Mouse (Mus musculus) cerebellum, adult 9-11 months (tissue): ENCODE data around the gene Chgb.

Source experiments
- DNase-seq: peaks from one replicate; pipeline ENCODE4 v3.0.0; 2022

Chgb gene

GRCm38 (mm10) chr2:132780978-132781377, at the start of gene Chgb:
TSS of gene Chgb (plus strand) at chr2:132781278.
- DNase-seq = no peak

- DNase-seq = no peak
Observed at GRCm38 (mm10) chr2:132732940-132733339, 48.1 kb upstream of the Chgb start.

GRCm38 (mm10) chr2:132733603-132734573, 47.2 kb upstream of the Chgb start:
- DNase-seq = no peak

- peak; percentile 88 for DNase-seq
Observed at GRCm38 (mm10) chr2:132738816-132739432, 42.2 kb upstream of the Chgb start.

GRCm38 (mm10) chr2:132741862-132742347, 39.2 kb upstream of the Chgb start:
- DNase-seq = no peak

- DNase-seq = no peak
Observed at GRCm38 (mm10) chr2:132744866-132745265, 36.2 kb upstream of the Chgb start.

GRCm38 (mm10) chr2:132746108-132746507, 35.0 kb upstream of the Chgb start:
- DNase-seq = no peak

- peak; percentile 80 for DNase-seq
Observed at GRCm38 (mm10) chr2:132750726-132751125, 30.4 kb upstream of the Chgb start.

- DNase-seq = peak; percentile 98
Observed at GRCm38 (mm10) chr2:132751141-132752066, 29.7 kb upstream of the Chgb start.

- no peak for DNase-seq
Observed at GRCm38 (mm10) chr2:132752398-132752797, 28.7 kb upstream of the Chgb start.

GRCm38 (mm10) chr2:132753137-132753536, 27.9 kb upstream of the Chgb start:
- DNase-seq = peak; percentile 70

- DNase-seq = no peak
Observed at GRCm38 (mm10) chr2:132757911-132758310, 23.2 kb upstream of the Chgb start.

- DNase-seq = no peak
Observed at GRCm38 (mm10) chr2:132770822-132771221, 10.3 kb upstream of the Chgb start.

GRCm38 (mm10) chr2:132781439-132782068, 476 bp downstream of the Chgb start:
- peak; percentile 92 for DNase-seq

GRCm38 (mm10) chr2:132784039-132784438, 3.0 kb downstream of the Chgb start:
- DNase-seq = peak; percentile 84

- DNase-seq = peak; percentile 89
Observed at GRCm38 (mm10) chr2:132793441-132794203, 12.5 kb downstream of the Chgb start.

- peak; percentile 65 for DNase-seq
Observed at GRCm38 (mm10) chr2:132794204-132794586, 13.1 kb downstream of the Chgb start.

GRCm38 (mm10) chr2:132802976-132803375, 21.9 kb downstream of the Chgb start:
- no peak for DNase-seq

- DNase-seq = peak; percentile 94
Observed at GRCm38 (mm10) chr2:132815608-132816314, 34.7 kb downstream of the Chgb start, which contains the start of the genes Trmt6 and Mcm8. TSS of gene Trmt6 (minus strand) at chr2:132816055. TSS of gene Mcm8 (plus strand) at chr2:132816141.

- DNase-seq = peak; percentile 28
Observed at GRCm38 (mm10) chr2:132841071-132841470, 60.0 kb downstream of the Chgb start.
